Mouse (Mus musculus) CD8-positive naive resting alpha-beta T cell, adult 2 months (primary cell): ENCODE measurements around the gene P2rx1.
A peak's percentile ranks its signal among the peaks of the same experiment; 100 is the strongest.

Experiments used
- DNase-seq, 2 experiments: peaks; one replicate each; pipeline ENCODE4 v3.0.0; 2022; ENCODE audit warnings: low read depth in 2 of 2, low spot score in 2 of 2

P2rx1 gene

GRCm38 (mm10) chr11:73020953-73021800 lies 22.3 kb downstream of the P2rx1 start:
- no peak for DNase-seq

DNA sequence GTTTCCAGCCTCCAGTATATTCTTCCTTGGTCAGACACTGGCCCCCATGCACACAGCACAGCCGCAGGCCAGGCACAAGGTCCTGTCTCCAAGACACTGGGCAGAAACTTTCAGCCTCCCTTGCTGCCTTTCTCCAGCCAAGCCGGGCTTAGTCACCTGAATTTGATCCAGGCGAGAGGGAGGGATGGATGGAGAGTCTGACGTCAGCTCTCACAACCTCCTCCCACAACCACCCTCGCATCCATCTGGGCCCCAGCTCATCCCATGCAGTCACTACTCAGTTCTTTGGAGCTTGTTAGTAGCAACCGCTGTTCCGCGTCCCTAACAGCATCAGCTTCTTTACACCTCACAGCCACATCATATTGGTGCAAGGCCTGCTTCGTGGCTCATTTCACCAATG lies 24.2 kb downstream of the P2rx1 start:
- no peak for DNase-seq

GRCm38 (mm10) chr11:73023827-73024226 lies 24.9 kb downstream of the P2rx1 start:
- no peak for DNase-seq

DNA sequence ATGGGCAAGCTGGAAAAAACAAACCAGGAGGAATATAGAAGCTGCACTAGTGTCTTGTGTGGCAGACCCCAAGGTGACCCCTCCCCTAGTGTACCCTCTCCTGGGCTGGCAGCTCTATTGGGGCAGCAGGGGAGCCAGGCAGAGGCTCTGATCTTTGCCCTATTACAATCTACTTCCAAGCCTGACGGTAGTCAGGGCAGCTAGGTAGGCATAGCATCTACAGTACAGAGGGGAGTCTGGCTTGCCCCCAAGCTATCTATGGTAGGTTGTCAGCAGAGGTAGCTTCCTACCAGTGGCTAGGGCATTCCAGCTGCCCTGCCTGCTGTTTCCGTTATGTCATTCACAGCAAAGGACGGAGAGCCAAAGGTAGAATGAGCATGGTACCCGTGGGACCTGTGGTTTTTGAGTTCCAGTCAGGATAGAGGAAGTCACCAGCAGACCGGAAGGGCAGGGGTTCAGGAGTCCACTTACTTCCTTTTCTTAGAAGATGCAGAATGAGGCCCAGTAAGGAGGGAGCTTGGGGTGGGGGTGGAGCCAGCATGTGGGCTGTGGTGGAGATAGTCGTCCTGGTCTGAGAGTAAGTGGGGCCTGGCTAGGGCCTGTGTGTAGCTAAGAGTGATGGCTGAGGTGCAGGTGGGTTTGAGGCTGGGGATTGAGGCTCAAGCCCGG lies 25.5 kb downstream of the P2rx1 start:
- no peak for DNase-seq

- DNase-seq, result no peak
Observed at GRCm38 (mm10) chr11:73026961-73027360, 28.1 kb downstream of the P2rx1 start.

DNA sequence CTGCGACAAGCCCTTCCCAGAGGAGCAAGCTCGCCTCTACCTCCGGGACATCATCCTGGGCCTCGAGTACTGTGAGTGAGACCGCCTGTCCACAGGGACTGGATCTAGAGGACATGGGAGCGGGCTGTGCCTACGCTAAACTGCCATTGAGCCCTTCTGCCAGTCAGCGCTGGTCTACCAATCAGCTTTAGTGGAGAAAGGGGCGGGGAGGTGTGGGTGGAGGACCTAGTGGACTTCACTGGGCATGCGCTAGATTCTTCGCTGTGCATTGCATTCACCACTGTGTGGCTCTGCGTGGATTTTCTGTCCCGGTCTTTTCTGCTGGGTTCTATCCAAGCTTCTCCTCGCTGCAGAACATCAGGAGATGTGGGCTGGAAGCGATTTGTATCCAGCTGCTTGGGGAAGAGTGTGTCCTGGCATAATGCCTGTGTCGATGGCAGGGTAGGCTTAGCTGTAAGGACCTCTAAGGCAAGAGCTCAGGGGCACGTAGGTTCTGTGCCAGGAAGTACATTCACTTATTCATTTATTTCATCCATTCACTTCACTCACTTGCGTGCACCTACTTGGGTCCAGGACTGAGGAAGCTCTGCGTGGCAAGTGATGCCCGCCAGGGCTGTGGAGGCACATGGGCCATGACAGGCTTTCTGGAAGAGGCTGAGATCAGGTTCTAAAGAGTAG lies 32.1 kb downstream of the P2rx1 start:
- peak; percentile 21 to 56 for DNase-seq

DNA sequence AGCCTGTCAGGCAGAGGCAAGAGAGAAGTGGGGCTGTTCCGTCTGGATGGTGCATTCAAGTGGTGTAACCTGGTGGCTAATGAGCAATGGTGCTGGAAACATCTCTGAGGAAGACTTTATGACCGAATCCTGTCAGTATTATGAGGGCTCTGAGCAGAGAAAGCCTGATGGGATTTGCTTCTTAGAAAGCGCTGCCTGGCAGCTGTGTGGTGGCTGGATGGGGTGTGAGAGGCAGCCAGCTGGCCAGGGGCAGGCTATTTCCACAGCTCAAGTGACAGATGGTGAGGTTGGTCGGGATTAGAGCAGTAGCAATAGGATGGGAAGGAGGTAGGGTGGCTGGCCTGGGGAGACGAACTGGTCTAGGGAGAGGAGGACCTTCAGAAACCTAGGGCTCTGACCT lies 32.6 kb downstream of the P2rx1 start:
- no peak for DNase-seq

DNA sequence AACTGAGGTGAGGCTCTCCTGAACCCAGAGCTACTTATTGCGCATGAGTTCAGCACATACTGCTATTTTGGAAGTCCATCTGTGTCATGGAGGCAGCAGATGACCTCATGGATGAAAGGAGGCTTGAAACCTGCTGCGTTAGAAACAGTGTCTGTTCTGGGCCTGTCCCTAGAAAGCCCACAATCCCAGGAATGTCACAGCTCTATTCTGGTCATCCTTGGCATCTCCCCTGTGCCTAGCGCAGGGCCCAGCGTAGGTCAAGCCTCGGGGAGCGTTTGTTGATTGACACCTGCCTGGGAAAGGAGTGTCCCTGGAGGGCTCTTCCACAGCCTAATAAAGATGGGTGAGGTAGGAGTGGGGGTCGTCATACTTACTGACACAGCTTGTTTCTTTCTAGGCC lies 37.2 kb downstream of the P2rx1 start:
- no peak for DNase-seq

GRCm38 (mm10) chr11:73036889-73037288 lies 38.0 kb downstream of the P2rx1 start:
- DNase-seq, result no peak

GRCm38 (mm10) chr11:73037691-73038090 lies 38.8 kb downstream of the P2rx1 start:
- DNase-seq, result no peak

DNA sequence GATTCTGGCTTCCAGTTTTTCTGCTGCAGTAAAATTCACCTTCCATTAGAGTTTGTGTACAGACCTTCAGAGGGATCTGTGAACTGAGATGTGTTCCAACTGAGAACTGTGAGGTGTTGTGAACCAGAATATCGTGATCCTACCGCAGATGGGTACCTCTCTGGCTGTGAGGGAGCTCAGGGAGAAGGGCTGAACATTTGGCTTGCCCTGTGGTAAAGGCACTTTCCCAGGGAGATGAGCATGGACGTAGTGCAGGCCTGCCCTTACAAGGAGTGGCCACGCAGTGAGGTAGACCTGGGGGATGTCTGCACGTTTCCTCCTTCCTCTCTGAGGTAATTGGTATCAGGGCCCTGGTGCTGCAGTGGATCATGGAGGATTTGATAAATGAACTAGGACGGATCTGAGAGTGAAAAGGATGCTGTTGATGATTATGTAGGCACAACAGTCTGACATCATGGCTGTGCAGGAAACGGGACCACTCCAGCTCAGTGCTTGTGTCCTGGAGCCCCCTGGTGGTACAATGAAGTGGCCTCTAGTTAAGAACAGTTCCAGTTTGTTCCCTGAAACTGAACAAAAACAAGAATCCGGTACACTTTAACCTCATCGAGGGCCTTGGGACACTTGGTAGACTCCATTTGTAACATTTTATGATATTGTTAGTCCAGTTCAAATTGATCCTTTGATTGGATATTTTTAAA lies 40.3 kb downstream of the P2rx1 start:
- peak; percentile 48 to 69 for DNase-seq

GRCm38 (mm10) chr11:73044229-73044755 lies 45.4 kb downstream of the P2rx1 start:
- DNase-seq, result no peak

GRCm38 (mm10) chr11:73044789-73045188 lies 45.9 kb downstream of the P2rx1 start:
- no peak for DNase-seq

GRCm38 (mm10) chr11:73047542-73047996 lies 48.7 kb downstream of the P2rx1 start, which contains the start of gene Ncbp3:
Ncbp3 (plus strand) TSS chr11:73047783.
- peak; percentile 98 to 99 for DNase-seq

DNA sequence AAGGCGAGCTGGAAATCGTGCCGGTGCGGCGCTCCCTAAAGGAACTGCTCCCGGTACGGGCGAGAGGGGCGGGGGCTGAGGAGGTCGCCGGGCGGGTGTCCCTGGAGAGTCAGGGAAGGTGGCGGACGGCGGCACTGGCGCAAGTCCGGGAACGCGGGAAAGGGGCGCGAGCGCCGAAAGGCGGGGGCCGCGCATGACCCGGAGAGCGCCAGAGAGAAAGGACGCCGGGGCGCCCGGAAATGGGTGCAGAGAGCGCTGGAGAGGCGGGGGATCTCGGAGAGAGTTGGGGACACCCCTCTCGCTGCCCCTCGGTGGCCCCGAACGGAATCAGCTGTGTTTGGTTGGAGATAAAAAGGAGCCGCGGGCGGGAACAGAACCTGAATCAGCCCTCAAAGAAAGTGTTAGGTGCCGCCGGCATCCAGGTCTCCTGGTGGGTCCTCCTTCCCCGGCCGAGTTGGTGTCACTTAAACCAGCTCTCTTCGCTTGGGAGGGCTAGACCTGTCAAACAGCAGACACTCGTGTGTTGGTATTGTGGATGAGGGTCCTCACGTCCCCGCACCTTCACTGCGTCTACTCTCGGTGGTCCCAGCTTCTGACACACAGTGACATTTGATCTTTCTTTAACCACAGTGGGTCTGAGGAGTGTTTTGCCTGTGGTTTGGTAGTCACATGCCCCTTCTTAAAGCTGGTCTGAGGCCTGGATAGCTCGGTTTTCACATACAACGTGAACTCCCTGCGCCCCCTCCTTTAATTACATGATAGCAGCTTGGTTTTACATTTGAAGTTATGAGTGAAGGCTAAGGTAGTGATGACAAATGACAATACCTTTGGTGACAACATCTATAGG lies 49.4 kb downstream of the P2rx1 start:
- DNase-seq, result peak; percentile 52 to 64

- peak; percentile 53 to 57 for DNase-seq
Observed at GRCm38 (mm10) chr11:73049335-73049734, 50.4 kb downstream of the P2rx1 start.

DNA sequence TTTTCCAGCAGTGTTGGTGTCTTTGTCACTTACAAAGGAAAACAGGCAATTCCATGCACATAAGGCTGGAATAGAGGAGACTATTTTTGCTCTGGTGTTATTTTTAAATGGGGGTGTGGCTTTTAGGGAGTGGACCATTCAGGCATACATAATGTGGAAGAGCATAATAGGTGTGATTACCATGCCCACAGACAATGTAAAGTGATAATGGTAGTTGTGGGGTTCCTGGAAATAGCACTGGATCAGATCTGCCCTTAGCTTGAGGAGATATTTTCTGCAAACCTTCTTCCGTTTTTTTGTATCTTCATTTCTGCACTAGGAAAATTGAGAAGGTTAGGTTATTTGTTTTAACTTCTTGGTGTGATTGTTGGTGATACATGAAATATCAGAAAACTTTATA lies 53.9 kb downstream of the P2rx1 start:
- DNase-seq, result no peak

DNA sequence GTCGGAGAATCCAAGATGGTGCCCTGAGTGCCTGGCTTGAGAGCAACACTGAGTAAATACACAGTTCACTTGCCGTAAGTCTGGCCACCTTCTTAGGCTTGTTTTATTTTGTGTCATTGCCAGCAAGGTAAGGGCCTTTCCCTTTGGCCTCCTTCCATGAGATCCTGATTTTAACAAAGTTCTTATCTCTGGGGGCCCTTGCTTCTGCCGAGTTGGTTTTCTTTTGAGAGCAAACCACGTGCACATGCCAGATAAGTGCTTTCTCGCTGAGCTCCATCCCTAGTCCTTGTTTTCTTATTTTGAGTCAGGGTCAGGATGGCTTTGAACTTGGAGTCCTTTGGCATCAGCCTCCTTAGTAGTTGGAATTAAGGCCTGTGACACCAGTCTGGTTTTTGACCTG lies 58.8 kb downstream of the P2rx1 start:
- DNase-seq, result no peak

DNA sequence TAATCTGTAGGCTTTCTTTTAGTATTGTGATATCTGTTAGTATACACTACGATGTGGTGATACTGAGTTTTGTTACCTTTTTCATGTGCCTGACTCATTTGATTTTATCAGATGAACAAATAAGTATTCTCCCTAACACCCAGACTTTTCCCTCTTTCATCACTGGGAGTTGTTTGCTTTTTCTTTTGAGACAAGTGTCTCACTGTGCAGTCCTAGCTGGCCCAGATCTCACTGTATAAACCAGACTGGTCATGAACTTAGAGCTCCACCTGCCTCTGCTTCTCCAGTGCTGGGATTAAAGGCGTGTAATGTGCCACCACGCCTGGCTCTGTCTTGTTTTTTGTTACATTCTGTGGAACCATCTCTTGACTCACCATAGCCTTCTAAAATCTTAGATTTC lies 60.7 kb downstream of the P2rx1 start:
- DNase-seq, result no peak

DNA sequence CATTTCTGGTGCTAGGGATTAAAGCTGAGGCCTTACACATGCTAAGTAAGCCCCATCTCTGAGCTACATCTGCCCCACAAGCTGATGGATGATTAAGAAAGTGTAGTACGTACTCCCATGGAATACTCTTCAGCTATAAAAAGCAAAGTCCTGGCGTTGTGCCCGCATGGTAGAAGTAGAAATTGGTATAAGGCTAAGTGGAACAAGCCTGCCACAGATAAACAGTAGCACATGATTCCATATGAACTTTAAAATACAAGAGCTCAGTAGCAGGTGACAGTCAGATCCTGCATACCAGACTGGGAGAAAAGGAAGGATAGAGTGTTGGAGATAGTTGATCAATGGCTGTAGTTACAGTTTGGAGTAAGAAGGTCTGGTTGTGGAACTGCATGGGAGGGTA lies 62.5 kb downstream of the P2rx1 start:
- no peak for DNase-seq
